Mouse (Mus musculus): Measurements from ENCODE around the gene Mcpt2.

Gene Mcpt2

GRCm38 (mm10) chr14:56041792-56042191, at the start of gene Mcpt2:
Gene Mcpt2, plus strand, starts transcription at chr14:56042041.
- 88% methylated on average over 1 of the region's 1 CpGs for WGBS

- WGBS: 74% methylated on average over 3 of the region's 3 CpGs
Measured at GRCm38 (mm10) chr14:56013147-56013546, 28.7 kb upstream of the Mcpt2 start.

- WGBS: 95% methylated on average over 2 of the region's 2 CpGs
Measured at GRCm38 (mm10) chr14:56013924-56014323, 27.9 kb upstream of the Mcpt2 start.

GRCm38 (mm10) chr14:56017671-56018070, 24.2 kb upstream of the Mcpt2 start, which contains the start of gene Mcpt1:
Gene Mcpt1, plus strand, starts transcription at chr14:56017971.
- 82% methylated on average over 3 of the region's 3 CpGs for WGBS

GRCm38 (mm10) chr14:56019446-56019845, 22.4 kb upstream of the Mcpt2 start:
- 54% methylated on average over 1 of the region's 1 CpGs for WGBS

- WGBS: 78% methylated on average over 4 of the region's 4 CpGs
Measured at GRCm38 (mm10) chr14:56021305-56021704, 20.5 kb upstream of the Mcpt2 start.

- WGBS: 80% methylated on average over 3 of the region's 3 CpGs
Measured at GRCm38 (mm10) chr14:56030395-56030794, 11.4 kb upstream of the Mcpt2 start, which contains the start of gene Mcpt9. Gene Mcpt9, minus strand, starts transcription at chr14:56030495.

- WGBS: 72% methylated on average over 2 of the region's 2 CpGs
Measured at GRCm38 (mm10) chr14:56034433-56034832, 7.4 kb upstream of the Mcpt2 start.

GRCm38 (mm10) chr14:56055408-56055807, 13.6 kb downstream of the Mcpt2 start:
- WGBS: 89% methylated on average over 3 of the region's 3 CpGs

- 91% methylated on average over 4 of the region's 4 CpGs for WGBS
Measured at GRCm38 (mm10) chr14:56057722-56058121, 15.9 kb downstream of the Mcpt2 start.

- 78% methylated on average over 3 of the region's 3 CpGs for WGBS
Measured at GRCm38 (mm10) chr14:56062213-56062612, 20.4 kb downstream of the Mcpt2 start, which contains the start of gene Mcpt4. Gene Mcpt4, minus strand, starts transcription at chr14:56062313.

GRCm38 (mm10) chr14:56082016-56082415, 40.2 kb downstream of the Mcpt2 start:
- 59% methylated on average over 4 of the region's 4 CpGs for WGBS

GRCm38 (mm10) chr14:56085167-56085566, 43.3 kb downstream of the Mcpt2 start, which contains the start of gene Mcpt8:
Gene Mcpt8, minus strand, starts transcription at chr14:56085273.
- 94% methylated on average over 2 of the region's 2 CpGs for WGBS

GRCm38 (mm10) chr14:56086711-56087110, 44.9 kb downstream of the Mcpt2 start:
- 81% methylated on average over 3 of the region's 3 CpGs for WGBS

GRCm38 (mm10) chr14:56093353-56093752, 51.5 kb downstream of the Mcpt2 start:
- 84% methylated on average over 2 of the region's 2 CpGs for WGBS

Measured in cerebral cortex, adult 2 months (tissue).